Mouse (Mus musculus): Measurements from ENCODE around the gene Dcaf17. TPM values are rescaled to one million over a fixed set of nuclear protein-coding genes. Genes with fewer than 3 reads are reported as not detected.
A peak's percentile ranks its signal among the peaks of the same experiment; 100 is the strongest.

Gene Dcaf17
- total and polyA plus RNA-seq, 2 experiments from 2014 or later: 12.3 to 20.5 TPM

- no peak overlapping the region for H3K9ac ChIP-seq (replicated peaks; ENCODE audit: low read length)
Observed at GRCm38 (mm10) chr2:71022991-71023390, 32.1 kb upstream of the Dcaf17 start.

GRCm38 (mm10) chr2:71023986-71024385 lies 31.1 kb upstream of the Dcaf17 start:
- Histone ChIP-seq H3K4me2 (ENCODE audit: low read depth, low read length) (no peak overlapping the region), H3K9me3 (ENCODE audit: low read length) (no peaks in the 10 kb centered on the region), H3K4me3 (ENCODE audit: low read length) (no peak overlapping the region), H3K4me1 (ENCODE audit: insufficient read depth, low read length) (no peaks in the 10 kb centered on the region), H3K9ac (replicated peaks; ENCODE audit: low read length) (no peak overlapping the region), H3K27me3 (ENCODE audit: insufficient read depth, low read length) (no peaks in the 10 kb centered on the region), H3K36me3 (ENCODE audit: insufficient read depth, low read length) (no peaks in the 10 kb centered on the region), H3K27ac (no peak overlapping the region)
- no peak for TF ChIP-seq CTCF (IDR thresholded peaks at IDR 0.05; ENCODE audit: low read depth)
- DNase-seq (ENCODE audit: low spot score): no peak
- no peak for ATAC-seq
- WGBS: 95% methylated on average over 6 of the region's 6 CpGs

More at GRCm38 (mm10) chr2:71022991-71023390, 32.1 kb upstream of the Dcaf17 start:
- TF ChIP-seq CTCF (IDR thresholded peaks at IDR 0.05; ENCODE audit: low read depth): no peak
- no peak overlapping the region for H3K4me3 ChIP-seq (ENCODE audit: low read length)
- no peaks in the 10 kb centered on the region for H3K27me3 ChIP-seq (ENCODE audit: insufficient read depth, low read length)
- H3K4me2 ChIP-seq (ENCODE audit: low read depth, low read length): no peak overlapping the region
- H3K4me1 ChIP-seq (ENCODE audit: insufficient read depth, low read length): no peaks in the 10 kb centered on the region
- ATAC-seq: no peak
- no peak overlapping the region for H3K27ac ChIP-seq
- DNase-seq (ENCODE audit: low spot score): no peak
- WGBS: 89% methylated on average over 6 of the region's 6 CpGs
- H3K36me3 ChIP-seq (ENCODE audit: insufficient read depth, low read length): no peaks in the 10 kb centered on the region
- no peaks in the 10 kb centered on the region for H3K9me3 ChIP-seq (ENCODE audit: low read length)

DNA sequence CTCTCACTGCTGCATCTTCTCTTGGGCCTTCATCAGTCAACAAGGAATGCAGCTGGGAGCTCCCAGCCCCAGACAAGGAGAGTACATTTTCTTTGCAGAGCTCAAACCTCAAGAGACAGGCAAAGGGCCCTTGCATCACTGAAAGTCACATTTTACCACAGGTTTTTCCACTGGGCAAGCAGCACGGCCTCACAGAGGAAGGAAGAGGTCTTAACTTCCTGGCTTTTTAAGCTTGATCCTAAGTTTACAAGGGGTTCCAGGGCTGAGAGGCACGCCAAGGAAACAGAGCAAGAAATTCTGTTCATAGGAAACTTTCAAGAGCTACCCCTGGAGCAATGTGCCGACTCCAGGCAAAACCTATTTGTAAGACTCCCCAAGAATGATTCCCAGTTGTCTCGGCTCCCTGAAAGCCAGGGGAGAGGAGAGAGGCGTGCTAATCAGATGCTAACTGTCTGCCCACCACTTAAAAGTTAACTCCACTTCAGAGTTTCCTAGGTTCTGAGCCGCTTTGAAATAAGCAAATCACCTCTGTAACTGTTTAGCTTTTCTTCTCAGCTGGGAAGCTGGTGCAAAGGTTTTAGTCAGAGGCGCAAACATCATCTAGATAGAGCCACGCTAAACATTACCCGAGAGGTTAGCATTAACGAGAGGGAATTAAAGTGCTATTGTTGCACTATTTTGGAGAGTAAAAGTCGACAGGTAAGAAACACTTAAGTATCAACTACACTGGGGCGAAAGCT lies 29.4 kb upstream of the Dcaf17 start:
- ATAC-seq (no peak), DNase-seq (ENCODE audit: low spot score) (no peak)
- H3K9ac ChIP-seq (replicated peaks; ENCODE audit: low read length): no peak overlapping the region
- H3K4me3 ChIP-seq (ENCODE audit: low read length): no peak overlapping the region
- no peak overlapping the region for H3K4me2 ChIP-seq (ENCODE audit: low read depth, low read length)
- no peaks in the 10 kb centered on the region for H3K36me3 ChIP-seq (ENCODE audit: insufficient read depth, low read length)
- no peak overlapping the region for H3K27ac ChIP-seq
- 60% methylated on average over 12 of the region's 12 CpGs for WGBS
- H3K4me1 ChIP-seq (ENCODE audit: insufficient read depth, low read length): no peaks in the 10 kb centered on the region
- no peaks in the 10 kb centered on the region for H3K27me3 ChIP-seq (ENCODE audit: insufficient read depth, low read length)
- TF ChIP-seq CTCF (IDR thresholded peaks at IDR 0.05; ENCODE audit: low read depth): no peak
- no peaks in the 10 kb centered on the region for H3K9me3 ChIP-seq (ENCODE audit: low read length)

DNA sequence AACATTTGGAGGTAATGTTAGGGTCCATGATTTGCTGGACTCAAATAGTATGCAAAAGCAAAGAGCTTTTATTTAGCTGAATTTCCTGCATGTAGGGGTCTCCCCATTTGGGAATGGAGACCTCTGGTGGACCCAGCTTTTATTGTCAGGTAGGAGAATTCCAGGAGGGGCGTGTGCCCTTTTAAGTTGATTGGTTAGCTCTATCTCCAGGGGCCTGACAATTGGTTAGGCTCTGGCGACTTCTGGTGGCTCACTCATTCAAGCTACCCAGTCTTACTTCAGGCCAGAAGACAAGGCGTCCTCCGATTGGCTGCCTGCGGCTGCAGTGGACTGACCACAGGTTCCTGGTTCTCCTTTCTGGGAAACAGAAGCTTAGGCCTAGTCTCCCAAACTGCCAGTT lies 28.3 kb upstream of the Dcaf17 start:
- Histone ChIP-seq H3K36me3 (ENCODE audit: insufficient read depth, low read length) (no peaks in the 10 kb centered on the region), H3K4me1 (ENCODE audit: insufficient read depth, low read length) (no peaks in the 10 kb centered on the region), H3K9ac (replicated peaks; ENCODE audit: low read length) (no peak overlapping the region), H3K4me2 (ENCODE audit: low read depth, low read length) (no peak overlapping the region), H3K4me3 (ENCODE audit: low read length) (no peak overlapping the region), H3K27me3 (ENCODE audit: insufficient read depth, low read length) (no peaks in the 10 kb centered on the region), H3K27ac (no peak overlapping the region), H3K9me3 (ENCODE audit: low read length) (no peaks in the 10 kb centered on the region)
- peak; percentile 80 for ATAC-seq
- 53% methylated on average over 5 of the region's 5 CpGs for WGBS
- TF ChIP-seq CTCF (IDR thresholded peaks at IDR 0.05; ENCODE audit: low read depth): peak; percentile 57
- peak; percentile 76 for DNase-seq (ENCODE audit: low spot score)

- H3K4me3 ChIP-seq (ENCODE audit: low read length): no peak overlapping the region
- TF ChIP-seq CTCF (IDR thresholded peaks at IDR 0.05; ENCODE audit: low read depth): no peak
- H3K4me2 ChIP-seq (ENCODE audit: low read depth, low read length): no peak overlapping the region
- DNase-seq (ENCODE audit: low spot score) (no peak), ATAC-seq (no peak)
- H3K36me3 ChIP-seq (ENCODE audit: insufficient read depth, low read length): no peaks in the 10 kb centered on the region
- H3K27me3 ChIP-seq (ENCODE audit: insufficient read depth, low read length): no peaks in the 10 kb centered on the region
- WGBS: 97% methylated on average over 9 of the region's 9 CpGs
- no peaks in the 10 kb centered on the region for H3K9me3 ChIP-seq (ENCODE audit: low read length)
- H3K27ac ChIP-seq: no peak overlapping the region
- no peak overlapping the region for H3K9ac ChIP-seq (replicated peaks; ENCODE audit: low read length)
- H3K4me1 ChIP-seq (ENCODE audit: insufficient read depth, low read length): no peaks in the 10 kb centered on the region
Observed at GRCm38 (mm10) chr2:71027631-71028030, 27.5 kb upstream of the Dcaf17 start.

GRCm38 (mm10) chr2:71030663-71031062 lies 24.5 kb upstream of the Dcaf17 start:
- no peaks in the 10 kb centered on the region for H3K4me1 ChIP-seq (ENCODE audit: insufficient read depth, low read length)
- no peak overlapping the region for H3K4me3 ChIP-seq (ENCODE audit: low read length)
- no peaks in the 10 kb centered on the region for H3K36me3 ChIP-seq (ENCODE audit: insufficient read depth, low read length)
- H3K9ac ChIP-seq (replicated peaks; ENCODE audit: low read length): no peak overlapping the region
- no peaks in the 10 kb centered on the region for H3K9me3 ChIP-seq (ENCODE audit: low read length)
- no peak for ATAC-seq
- DNase-seq (ENCODE audit: low spot score): no peak
- no peak for TF ChIP-seq CTCF (IDR thresholded peaks at IDR 0.05; ENCODE audit: low read depth)
- no peak overlapping the region for H3K27ac ChIP-seq
- H3K4me2 ChIP-seq (ENCODE audit: low read depth, low read length): no peak overlapping the region
- WGBS: 84% methylated on average over 2 of the region's 2 CpGs
- no peaks in the 10 kb centered on the region for H3K27me3 ChIP-seq (ENCODE audit: insufficient read depth, low read length)
